Mouse (Mus musculus) A20 (cell line): ENCODE data around the gene Tob2.
A peak's percentile ranks its signal among the peaks of the same experiment; 100 is the strongest.

Source experiments
- DNase-seq: peaks from one replicate; pipeline ENCODE4 v3.0.0-alpha.2; 2011; ENCODE audit warnings: low read depth, low spot score

Tob2 gene

GRCm38 (mm10) chr15:81860471-81861135 is 2.0 kb upstream of the Tob2 start:
- peak; percentile 35 for DNase-seq

DNA sequence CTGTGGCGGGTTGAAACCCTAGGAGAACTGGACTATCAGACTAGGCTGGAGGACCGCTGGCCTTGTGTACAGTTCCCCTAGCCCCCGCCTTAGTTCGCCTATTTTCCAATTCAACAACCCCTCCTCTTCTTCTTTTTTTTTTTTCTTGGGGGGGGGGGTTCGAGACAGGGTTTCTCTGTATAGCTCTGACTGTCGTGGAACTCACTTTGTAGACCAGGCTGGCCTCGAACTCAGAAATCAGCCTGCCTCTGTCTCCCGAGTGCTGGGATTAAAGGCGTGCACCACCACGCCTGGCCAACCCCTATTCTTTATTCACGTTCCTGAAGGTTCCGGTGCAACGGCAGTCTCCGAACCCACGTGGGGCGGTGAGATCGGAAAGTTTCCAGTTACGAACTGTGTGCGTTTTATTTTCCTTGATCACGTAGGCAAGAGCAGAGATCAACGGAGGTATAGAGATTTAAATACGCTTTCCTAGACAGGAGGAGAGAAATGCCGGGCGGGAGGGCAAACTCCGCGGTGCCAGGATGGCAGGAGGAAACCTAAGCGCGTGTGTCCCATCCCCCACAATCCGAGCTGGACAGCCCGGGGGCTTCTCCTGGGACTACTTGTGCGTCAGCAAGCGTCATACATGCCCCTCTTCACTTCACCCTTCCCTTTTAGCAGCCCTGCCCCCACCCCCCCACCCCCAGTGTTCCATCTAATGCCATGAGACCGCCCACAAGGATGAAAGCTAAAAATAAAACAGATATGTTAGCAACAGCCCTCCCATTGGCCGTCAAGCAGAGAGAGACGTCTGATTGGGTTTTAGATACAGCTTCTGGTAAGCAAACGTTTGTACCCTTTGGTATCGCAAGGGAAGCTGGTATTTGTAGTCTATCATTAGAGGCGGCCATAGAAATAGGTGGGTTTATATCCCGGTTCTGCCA is 997 bp upstream of the Tob2 start:
- DNase-seq = peak; percentile 96

GRCm38 (mm10) chr15:81858138-81858516 is 469 bp downstream of the Tob2 start:
- DNase-seq = peak; percentile 96

- DNase-seq = no peak
These were observed 876 bp downstream of the Tob2 start for GRCm38 (mm10) chr15:81857724-81858116.

DNA sequence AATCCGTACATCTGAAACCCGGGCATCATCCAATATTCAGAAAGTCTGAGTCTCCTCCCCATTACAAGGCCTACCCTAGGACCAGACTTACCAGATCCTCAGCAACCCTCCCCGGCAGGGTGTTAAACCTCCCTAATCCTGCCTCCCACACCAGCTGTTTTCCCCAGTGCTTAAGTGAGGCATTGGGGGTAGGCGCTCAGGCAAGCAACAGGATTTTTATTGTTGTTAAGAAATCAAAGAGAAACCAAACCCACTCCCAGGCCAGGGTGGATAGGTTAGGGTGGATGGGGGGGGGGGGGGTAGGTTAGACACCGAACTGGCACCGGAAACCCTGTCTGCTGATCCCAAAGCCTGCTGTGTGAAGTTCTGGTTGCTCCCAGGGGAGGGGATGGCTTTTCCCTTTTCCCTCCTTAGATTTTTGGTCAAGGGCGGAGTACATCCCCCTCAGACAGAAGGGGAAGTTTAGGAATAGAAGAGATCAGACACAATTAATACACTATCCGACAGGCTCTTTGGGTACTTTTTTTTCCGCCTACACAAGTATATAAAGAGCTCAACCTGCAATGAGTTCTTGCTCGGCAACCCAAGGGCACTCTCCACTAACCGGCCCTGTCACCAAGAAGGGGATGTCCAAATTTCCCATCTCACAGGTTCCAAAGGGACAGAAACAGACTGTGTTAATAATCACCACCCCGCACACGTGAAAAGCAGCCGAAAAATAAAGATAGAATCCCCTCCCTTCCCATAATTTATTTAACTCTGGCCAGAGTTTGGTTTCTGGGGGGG is 1.5 kb downstream of the Tob2 start:
- DNase-seq = peak; percentile 65

DNA sequence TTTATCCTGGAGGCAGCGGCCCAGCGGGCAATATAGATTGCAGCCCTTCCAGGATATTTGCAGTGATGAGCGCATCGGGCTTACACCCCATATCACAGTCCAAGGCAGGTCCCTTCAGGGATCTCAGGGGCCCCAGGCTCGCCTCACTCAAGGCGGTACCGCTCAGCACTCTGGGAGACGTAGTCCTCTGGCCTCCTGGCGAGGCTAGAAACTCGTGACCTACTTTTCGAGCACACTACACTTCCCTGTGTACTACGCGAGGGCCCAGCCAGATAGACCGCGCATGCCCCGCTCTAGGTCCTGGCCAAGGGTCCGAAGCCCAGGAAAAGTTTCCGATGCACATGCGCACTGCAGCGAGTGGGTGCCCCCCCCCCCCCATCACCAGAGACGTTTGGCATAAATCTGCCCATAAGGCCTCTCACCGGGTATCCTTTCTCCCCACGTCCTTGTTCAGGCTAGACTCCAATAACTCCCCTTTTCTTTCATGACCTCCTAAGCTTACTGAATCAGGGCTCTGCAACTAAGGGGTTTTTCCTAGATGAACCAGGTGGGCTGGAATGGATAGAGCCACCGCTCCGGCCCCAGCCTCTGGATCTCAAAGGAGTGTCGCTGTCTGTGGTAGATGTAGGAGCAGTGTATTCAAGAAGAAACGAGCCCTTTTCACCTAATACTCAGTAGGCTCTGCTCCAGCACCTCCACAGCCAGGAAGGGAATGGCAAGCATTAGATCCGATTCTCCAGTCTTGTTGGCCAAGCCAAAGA is 2.4 kb downstream of the Tob2 start:
- peak; percentile 93 for DNase-seq

- DNase-seq = no peak
These were observed 5.5 kb downstream of the Tob2 start for GRCm38 (mm10) chr15:81853081-81853480.

- no peak for DNase-seq
These were observed 6.1 kb downstream of the Tob2 start for GRCm38 (mm10) chr15:81852411-81853000.

DNA sequence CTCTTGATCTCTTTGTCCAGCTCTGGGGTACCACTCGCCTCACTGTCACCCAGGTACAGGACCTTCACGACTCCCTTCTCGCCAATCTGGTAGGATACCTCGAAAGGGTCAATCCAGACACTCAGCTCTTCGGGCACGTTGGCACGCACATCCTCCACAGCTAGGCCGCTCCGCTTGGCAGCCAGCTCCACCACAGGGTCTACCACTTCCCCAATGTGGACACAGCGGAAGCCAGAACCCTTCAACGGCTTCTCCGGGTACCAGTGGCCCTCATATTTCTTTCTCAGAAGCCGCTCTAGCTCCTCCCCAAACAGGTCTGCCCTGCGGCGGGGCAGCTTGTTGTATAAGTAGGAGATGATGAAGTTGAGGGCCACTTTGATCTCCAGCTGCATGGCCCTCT is 7.2 kb downstream of the Tob2 start:
- no peak for DNase-seq

DNA sequence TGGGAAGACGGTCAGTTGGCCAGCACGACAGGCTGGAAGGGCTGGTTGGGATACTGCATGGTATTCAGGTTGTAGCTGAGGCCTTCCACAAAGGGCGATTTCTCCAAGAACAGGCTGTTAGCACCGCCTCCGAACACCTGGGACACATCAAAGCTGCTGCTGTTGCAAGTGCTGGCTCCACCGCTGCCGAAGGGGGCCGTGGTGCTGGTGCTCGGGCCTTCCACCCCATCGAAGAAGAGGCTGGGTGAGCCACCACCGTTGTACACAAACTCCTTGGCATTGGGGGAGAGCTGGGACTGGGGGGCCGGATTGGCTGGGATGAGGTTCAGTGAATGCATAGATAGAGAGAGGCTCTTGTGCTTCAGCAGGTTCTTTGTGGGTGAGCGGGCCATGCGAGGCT is 7.9 kb downstream of the Tob2 start:
- DNase-seq = no peak

GRCm38 (mm10) chr15:81849104-81849503 is 9.5 kb downstream of the Tob2 start:
- DNase-seq = no peak

- peak; percentile 61 for DNase-seq
These were observed 10.3 kb downstream of the Tob2 start for GRCm38 (mm10) chr15:81848301-81848700.

GRCm38 (mm10) chr15:81847861-81848260 is 10.7 kb downstream of the Tob2 start:
- no peak for DNase-seq

GRCm38 (mm10) chr15:81847161-81847560 is 11.4 kb downstream of the Tob2 start:
- DNase-seq = no peak

- DNase-seq = no peak
These were observed 11.8 kb downstream of the Tob2 start for GRCm38 (mm10) chr15:81846755-81847154.

DNA sequence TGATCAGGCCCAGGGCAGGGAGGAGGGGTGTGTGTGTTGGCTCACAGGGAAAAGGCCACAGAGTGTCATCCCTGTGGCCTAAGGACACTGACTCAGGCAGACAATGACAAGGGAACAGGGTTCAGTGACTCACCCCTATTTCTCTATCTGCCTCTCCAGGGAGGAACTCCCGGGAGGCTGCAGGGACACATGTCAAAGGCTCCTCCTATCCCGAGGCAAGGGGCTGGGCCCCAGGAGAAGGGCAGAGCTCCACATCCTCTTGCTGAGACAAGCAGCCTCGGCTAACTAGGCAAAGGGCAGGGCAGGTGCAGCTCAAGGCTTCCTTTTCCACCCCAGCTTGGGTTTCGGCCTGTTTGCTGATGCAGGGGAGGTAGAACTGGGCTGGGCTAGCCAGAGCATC is 12.9 kb downstream of the Tob2 start:
- no peak for DNase-seq

DNA sequence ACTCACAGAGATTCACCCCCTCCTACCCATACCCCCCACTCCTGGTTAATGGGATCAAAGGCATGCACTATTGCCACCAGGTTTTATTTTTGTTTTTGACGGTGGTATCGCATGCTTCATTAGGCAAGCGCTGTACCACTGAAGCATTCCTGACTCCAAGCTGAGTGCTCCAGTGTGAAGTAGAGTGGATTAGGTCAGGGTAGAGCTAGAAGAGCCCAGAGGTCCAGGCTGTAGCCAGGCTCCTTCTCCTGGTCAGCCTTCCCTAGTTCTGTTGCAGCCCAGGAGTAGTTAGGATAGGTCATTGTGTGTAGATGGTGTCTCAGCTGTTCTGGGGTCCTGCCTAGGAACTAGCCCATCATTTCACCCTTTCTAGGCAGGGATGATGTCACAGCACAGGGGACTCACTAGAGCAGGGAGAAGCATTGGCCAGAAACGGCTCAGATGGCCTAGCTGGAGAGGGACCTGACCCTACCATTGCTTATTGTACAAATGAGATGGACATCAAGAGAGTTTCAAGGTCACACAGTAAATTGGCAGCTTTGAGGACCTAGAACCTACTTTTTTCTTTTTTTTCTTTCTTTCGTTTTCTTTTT is 13.5 kb downstream of the Tob2 start:
- no peak for DNase-seq

DNA sequence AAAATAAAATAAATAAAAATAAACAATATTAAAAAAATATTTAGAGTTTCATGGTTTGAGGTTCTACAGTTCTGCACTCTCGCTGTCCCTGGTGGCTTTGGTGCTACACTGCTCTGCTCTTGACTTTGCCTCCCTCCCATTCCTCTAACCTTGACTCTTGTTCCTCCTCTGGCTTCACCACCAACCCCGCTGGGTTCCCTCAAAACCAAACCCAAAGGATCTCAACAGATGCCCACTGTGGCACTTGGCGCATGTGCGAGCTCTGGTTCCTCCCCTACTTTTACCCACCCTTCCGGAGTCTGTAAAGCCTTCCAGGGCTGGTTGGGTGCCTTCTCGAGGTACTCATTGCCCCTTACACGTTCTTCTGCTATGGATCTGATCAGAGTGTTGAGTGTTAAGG is 16.3 kb downstream of the Tob2 start:
- DNase-seq = no peak

DNA sequence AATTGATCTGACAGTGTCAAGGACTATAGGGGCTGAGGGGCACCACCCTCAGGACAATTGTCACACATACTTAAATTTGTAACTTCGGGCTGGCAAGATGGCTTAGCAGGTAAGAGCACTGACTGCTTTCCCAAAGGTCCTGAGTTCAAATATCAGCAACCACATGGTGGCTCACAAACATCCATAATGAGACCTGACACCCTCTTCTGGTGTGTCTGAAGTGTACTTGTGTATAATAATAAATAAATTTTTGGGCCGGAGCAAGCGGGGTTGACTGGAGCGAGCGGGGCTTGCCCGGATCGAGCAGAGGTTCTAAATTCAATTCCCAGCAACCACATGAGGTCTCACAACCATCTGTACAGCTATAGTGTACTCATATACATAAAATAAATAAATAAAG is 18.3 kb downstream of the Tob2 start:
- DNase-seq = no peak

GRCm38 (mm10) chr15:81839634-81840033 is 19.0 kb downstream of the Tob2 start:
- no peak for DNase-seq
